Mouse (Mus musculus) spleen, adult 18-20 months (tissue): ENCODE data around the gene Cactin.

ENCODE experiments used
- DNase-seq, 2 experiments: peaks; one replicate each; pipeline ENCODE4 v3.0.0; 2022; ENCODE audit warnings: mixed read lengths in 2 of 2

Cactin gene

DNA sequence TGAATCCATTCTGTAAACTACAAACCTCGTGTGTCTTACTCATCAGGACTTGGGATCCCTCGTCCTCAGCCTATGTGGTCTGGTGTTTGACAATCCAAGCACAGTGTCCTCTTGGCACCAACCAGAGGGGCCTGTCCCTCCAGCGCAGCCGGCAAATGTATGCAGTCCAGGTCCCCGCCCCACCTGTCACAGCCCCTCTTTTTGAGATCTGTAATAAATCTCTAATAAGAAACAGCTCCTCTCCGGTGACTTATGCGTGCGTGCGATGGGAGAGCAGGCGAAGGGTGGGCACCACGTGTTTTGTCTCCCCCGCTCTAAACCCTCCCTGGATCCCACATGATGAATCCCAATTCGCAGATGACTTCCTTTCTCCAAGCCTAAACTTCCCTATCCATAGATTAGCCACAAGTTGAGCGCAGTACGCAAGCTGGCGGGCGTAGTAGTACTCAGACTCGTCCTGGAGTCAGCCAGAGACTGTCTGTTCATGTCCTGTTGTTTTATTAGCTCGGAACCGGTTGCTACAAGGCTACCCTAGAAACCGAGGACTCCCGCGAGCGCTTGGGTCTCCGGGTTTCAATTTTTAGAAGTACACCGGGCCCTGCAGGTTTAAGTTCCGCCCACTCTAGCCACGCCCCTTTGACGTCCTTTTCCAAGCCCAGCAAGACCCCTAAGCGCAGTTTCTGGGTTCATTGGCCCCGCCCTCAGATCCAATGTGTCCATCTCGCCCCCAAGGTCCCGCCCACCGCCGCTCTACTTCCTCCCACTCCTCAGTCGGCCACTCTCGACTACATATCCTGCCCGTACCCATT, 958 bp upstream of the Cactin start:
- DNase-seq = peak in 1 of 2 experiments; percentile 93

DNA sequence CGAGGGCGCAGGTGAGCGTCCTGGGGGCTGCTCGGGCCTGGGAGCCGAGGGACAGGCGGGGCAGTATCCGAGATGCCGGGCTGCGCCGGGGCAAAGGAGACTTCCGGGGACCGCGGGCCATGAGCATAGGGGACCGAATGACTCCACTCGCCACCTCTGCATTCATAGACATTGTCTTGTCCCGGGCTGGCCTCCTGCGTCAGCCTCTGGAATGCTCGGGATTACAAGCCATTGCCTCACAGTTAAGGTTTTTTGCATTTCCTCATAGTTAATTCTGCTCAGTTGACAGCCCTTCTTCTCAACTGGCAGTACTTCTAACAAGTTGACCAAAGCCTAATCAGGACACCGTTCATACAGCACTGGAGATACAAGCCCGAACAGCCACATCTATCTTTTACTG, 533 bp downstream of the Cactin start:
- no peak for DNase-seq

GRCm38 (mm10) chr10:81322444-81322843, 1.5 kb downstream of the Cactin start:
- DNase-seq = peak in 1 of 2 experiments; percentile 16

GRCm38 (mm10) chr10:81323141-81323775, 2.4 kb downstream of the Cactin start:
- no peak for DNase-seq

GRCm38 (mm10) chr10:81323791-81324530, 3.1 kb downstream of the Cactin start:
- no peak for DNase-seq

DNA sequence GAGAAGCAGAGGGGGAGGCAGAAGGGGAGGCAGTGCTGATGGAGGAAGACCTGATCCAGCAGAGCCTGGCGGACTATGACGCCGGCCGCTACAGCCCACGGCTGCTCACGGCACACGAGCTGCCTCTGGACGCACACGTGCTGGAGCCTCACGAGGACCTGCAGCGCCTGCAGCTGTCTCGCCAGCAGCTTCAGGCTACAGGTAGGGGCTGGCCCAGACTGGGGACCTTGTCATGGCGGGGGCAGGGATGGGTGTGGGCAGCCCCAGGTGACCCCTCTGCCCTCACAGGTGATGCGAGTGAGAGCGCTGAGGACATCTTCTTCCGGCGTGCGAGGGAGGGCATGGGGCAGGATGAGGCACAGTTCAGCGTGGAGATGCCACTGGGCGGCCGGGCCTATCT, 4.3 kb downstream of the Cactin start:
- DNase-seq = no peak

GRCm38 (mm10) chr10:81325781-81326180, 4.9 kb downstream of the Cactin start:
- no peak for DNase-seq

- no peak for DNase-seq
Measured at GRCm38 (mm10) chr10:81326858-81327257, 6.0 kb downstream of the Cactin start.

DNA sequence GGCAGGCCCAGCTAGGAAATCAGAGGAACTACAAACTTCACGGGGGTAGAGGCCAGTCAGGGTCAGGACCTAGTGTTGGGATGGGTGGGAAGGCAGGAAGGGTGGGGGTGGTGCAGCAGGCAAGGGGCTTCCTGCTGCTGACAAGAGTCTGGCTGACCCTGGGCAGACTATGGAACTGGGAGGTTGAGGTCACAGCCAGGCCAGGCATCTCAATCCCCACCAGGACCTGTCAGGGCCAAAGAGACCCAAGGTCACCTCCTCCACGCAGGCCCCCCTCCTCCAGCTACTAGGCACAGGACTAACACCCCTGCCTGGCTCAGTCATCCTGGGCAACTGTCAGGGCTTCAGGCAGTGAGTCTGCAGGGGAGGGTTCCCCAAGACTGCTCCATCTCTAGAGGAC, 7.1 kb downstream of the Cactin start:
- DNase-seq = no peak

GRCm38 (mm10) chr10:81328386-81328785, 7.5 kb downstream of the Cactin start, which contains the start of gene Tbxa2r:
TSS of gene Tbxa2r (plus strand) at chr10:81328731.
- DNase-seq = peak; percentile 58 to 63

DNA sequence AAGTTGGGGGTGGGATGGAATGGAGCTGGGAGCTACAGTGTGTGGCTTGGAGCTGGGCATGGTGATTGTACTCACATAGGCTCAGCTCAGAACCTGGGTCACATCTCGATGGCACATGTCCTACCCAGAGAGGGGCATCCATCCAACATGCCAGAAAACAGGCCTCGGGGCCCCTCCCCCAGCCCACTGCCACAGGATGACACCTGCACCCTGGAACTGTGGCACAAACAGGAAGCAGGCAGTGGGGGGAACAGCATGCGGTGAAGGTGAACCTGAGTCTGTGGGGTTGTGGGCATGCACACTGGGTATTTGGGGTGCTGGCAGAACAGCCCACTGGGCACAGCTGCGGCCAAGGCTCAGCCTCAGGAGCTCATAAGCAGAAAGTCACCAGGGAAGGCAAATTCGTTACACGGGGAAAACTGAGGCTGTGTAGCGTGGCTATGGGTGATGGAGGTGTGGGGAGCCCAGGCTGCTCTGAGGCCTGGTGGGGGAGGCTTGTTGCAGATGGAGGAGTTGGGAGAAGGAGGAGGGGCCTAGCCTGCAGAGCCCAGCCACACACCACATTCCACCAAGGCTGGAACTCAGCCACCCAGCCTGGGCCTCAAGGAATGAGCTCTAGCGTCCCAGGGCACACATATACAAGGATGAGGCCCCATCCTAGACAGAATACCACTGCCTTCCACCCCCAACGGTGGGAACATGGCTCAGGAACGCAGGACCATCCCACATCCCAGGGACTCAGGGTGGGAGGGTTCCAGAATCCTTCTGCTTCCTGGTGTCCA, 8.5 kb downstream of the Cactin start:
- DNase-seq = peak; percentile 63 to 68

- DNase-seq = no peak
Measured at GRCm38 (mm10) chr10:81330007-81330406, 9.1 kb downstream of the Cactin start.

- no peak for DNase-seq
Measured at GRCm38 (mm10) chr10:81332277-81332676, 11.4 kb downstream of the Cactin start.

DNA sequence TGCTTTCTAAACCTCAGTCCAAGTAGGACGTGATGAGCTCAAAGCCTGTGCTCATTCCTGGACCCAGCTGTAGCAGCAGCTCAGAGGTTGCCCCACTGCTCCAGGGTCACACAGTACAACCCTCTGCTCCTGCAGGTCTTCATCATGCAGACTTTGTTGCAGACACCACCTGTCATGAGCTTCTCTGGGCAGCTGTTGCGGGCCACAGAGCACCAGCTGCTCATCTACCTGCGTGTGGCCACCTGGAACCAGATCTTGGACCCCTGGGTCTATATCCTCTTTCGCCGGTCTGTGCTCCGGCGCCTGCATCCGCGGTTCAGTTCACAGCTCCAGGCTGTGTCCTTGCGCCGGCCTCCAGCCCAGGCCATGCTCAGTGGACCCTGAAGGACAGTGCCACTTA, 13.4 kb downstream of the Cactin start:
- DNase-seq = no peak

GRCm38 (mm10) chr10:81335393-81336340, 14.8 kb downstream of the Cactin start:
- no peak for DNase-seq

DNA sequence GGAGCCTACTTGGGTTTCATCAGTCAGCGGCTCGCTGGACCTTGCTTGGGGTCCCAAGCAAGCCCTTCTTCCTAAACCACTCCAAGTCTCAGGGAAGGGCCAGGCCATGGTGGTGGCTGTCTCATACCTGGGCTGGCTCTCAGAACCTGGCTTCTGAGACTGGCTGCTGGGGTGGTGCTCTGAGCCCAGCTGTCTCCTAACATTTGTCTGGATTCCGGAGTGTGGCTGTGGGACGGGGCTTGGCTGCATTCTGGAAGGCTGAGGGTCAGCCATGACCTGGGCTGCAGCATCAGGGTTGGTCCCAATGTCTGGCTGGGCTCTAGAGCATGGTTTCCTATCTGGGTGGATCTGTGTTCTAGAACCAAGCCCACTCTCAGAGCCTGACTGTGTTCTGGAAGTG, 15.7 kb downstream of the Cactin start:
- no peak for DNase-seq

GRCm38 (mm10) chr10:81340551-81341332, 19.8 kb downstream of the Cactin start:
- no peak for DNase-seq

DNA sequence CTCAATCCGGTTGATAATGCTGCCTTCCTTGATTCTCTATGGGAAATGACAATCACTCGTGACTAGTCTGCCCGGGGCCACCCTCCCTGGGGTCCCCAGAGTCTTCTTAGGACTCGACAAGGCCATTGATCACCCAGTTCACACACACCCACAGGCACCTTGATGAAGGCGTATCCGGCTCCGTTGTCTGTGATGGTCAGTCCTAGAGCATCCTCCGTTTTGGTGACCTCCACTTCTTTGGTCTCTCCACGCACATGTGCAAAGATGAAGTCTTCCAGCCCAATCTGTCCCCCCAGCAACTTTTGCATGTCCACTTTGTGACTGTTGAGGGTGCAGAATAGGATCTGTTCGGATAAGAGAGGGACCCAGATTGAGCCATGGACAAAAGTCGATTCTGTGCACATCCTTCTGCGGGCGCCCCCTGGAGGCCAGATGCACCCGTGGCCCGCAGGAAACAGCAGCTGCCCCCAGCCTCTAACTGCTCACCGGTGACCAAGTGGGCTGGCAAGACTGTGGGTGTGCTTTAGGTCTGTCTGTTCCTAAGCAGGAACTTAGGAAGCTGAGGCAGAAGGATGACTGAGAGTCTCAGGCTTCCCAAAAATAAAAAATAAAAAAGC, 20.5 kb downstream of the Cactin start:
- peak in 1 of 2 experiments; percentile 80 for DNase-seq

DNA sequence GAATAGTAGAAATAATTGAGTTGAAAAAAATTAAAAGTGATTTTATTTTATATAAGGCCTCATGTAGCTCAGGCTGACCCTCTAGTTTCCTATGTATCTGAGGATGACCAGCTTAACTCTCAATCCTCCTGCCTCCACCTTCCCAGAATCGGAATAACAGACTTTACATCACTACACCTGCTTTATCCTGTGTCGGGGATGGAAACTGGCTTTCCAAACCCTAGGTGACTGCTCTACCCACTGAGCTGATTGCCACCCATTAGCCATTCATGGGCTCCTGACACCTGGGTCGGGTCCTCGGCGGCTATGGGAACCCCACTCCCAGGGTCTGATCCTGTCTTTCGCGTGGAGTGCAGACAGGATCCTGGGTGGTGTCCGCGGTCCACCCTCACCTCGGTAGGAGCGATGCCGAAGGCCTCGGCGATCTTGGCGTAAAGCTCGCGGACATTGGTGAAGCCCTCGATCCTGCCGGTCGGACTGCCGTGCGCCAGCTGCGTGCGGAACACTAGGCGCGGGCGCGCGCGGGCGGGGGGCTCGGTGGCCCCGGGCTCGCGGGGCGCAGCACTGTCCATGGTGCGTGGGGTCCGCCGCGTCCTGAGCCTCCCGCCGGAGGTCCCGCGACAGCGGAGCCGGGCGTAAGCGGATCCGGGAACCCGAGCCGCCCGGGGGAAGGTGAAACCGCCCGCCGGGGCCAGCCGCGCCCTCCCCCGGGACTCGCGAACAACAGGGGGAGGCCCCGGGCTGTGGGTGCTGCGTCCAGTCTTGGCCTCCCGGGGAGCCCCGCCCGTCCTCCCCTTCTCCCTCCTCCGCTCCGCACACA, 22.0 kb downstream of the Cactin start, which contains the start of gene Gipc3:
Gene Gipc3, minus strand, starts transcription at position 581 of the 820 bp plus-strand sequence.
- DNase-seq = peak in 1 of 2 experiments; percentile 65
